Mouse (Mus musculus): ENCODE data around the gene Apold1.

Gene Apold1

DNA sequence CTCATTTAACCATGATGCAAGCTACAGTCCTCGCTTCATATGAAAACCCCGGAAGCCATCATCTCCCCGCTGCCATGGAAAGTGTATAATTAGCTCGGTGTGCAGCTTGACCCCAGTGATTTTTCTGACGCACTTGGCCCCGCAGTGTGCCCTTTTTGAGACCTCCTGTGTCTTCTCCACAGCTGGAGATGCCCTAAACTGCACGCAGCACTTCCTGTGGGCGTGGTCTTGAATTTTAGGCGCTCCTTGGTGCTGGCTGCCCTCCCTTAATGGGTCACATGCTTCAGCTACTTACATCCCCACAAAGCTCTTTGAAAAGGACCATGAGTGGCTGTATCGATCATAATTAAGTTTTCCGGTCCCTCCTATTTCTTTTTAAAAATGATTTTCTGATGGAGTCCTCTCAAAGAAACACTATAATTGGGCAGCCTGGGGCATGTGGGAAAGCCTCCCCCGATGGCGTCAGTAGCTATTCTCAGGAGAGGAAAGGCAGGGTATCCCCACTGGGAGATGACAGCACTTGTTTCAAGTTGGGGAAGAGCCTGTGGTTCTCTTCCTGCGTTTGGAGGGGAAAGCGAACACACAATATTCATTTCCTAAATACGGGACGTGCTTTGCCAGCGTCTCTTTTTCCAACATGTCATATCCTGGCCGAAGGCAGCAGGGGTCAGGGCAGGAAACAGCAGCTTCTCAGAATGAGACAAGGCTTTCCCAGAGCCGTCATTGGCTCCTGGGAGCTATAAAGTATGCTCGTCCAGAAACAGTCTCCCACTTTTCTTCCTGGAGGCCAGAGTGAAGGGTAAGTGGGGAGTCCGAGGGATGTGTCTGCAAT, at the start of gene Apold1:
TSS of gene Apold1 (plus strand) at position 488 of the 832 bp plus-strand sequence.
- DNase-seq (ENCODE audit: low read depth, low spot score): peak; percentile 75

DNA sequence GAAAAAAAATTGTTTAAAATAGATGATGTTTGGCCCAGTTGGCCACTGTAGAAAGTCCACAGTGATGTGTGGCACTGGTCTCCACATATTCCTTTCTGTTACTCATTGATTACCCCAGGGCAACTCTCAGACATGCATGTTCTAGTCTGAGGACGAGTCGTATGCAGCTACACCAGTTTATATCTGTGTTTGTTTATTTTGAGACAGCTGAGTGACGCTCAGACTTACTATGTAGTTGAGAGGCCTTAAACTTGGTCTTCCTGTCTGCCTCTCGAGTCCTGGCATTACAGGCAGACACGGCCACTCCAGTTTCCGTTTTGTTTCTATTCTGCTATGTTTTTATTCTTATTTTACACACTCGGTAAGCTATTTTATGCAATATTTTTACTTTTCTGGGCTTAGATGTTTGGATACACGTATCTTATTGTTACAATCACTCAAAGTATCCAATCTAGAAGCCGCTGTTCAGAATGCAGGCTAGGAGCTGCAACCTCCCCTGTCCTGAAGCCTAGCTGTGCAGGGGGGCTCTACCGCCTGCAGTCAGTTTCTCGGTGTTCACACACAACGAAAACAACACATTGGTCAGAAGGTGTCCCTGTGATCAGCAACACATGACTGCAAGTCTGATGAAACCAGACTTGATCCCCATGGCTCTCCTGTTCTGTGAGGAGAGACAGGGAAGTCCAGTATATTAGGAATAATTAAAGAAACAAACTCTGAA, 48.9 kb upstream of the Apold1 start:
- no peaks in the 10 kb centered on the region; the same call in 1 of the 2 replicates for H3K36me3 ChIP-seq (ENCODE audit: control insufficient read depth, insufficient read depth, low read length, poor library complexity, severe bottlenecking)
- H3K27me3 ChIP-seq (ENCODE audit: control insufficient read depth, insufficient read depth, low read length, poor library complexity, severe bottlenecking): no peaks in the 10 kb centered on the region
- no peak for DNase-seq (ENCODE audit: low read depth, low spot score)

More for the DNA sequence above, at the start of gene Apold1:
- Histone ChIP-seq H3K36me3 (ENCODE audit: control insufficient read depth, insufficient read depth, low read length, poor library complexity, severe bottlenecking) (no peaks in the 10 kb centered on the region), H3K27me3 (ENCODE audit: control insufficient read depth, insufficient read depth, low read length, poor library complexity, severe bottlenecking) (no peaks in the 10 kb centered on the region)

DNA sequence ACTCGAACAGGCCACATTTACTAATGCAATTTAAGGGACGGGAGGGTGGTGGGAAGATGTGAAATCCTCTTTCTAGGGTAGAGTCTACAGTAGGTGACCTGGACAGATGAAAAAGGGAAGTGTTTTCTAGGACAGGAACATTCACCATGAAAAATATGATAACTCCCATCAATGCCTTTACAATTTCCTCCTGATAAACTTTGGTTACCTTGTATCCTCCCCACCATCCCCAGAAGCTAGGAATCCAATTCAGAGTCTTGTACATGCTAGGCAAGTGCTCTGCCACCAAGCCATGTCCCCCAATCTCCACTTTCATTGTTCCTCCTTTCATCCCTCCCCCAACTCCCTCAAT, 48.3 kb upstream of the Apold1 start:
- no peaks in the 10 kb centered on the region for H3K27me3 ChIP-seq (ENCODE audit: control insufficient read depth, insufficient read depth, low read length, poor library complexity, severe bottlenecking)
- H3K36me3 ChIP-seq (ENCODE audit: control insufficient read depth, insufficient read depth, low read length, poor library complexity, severe bottlenecking): no peaks in the 10 kb centered on the region; the same call in 1 of the 2 replicates
- DNase-seq (ENCODE audit: low read depth, low spot score): no peak

DNA sequence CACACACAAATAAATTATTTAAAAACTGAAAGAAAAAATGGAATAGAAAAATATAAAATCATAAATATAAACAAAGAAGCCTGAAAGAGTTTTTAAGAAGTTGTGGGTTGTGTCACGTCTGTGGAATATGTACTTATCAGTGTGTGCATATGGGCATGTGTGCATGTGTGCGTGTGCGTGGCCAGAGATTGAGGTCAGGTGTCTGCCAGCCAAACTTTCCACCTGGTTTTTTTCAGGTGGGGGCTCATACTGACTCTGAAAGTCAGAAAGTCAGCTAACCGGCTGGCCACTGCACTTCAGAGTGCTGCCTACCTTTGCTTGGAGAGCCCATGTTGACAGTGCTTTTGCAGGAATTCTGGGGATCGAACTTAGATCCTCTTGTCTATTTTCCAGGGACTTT, 47.2 kb upstream of the Apold1 start:
- Histone ChIP-seq H3K36me3 (ENCODE audit: control insufficient read depth, insufficient read depth, low read length, poor library complexity, severe bottlenecking) (no peaks in the 10 kb centered on the region; the same call in 1 of the 2 replicates), H3K27me3 (ENCODE audit: control insufficient read depth, insufficient read depth, low read length, poor library complexity, severe bottlenecking) (no peaks in the 10 kb centered on the region)
- no peak for DNase-seq (ENCODE audit: low read depth, low spot score)

GRCm38 (mm10) chr6:134939781-134940180, 41.7 kb upstream of the Apold1 start:
- Histone ChIP-seq H3K27me3 (ENCODE audit: control insufficient read depth, insufficient read depth, low read length, poor library complexity, severe bottlenecking) (no peaks in the 10 kb centered on the region), H3K36me3 (ENCODE audit: control insufficient read depth, insufficient read depth, low read length, poor library complexity, severe bottlenecking) (no peaks in the 10 kb centered on the region; the same call in 1 of the 2 replicates)
- DNase-seq (ENCODE audit: low read depth, low spot score): no peak

- no peak for DNase-seq (ENCODE audit: low read depth, low spot score)
- Histone ChIP-seq H3K27me3 (ENCODE audit: control insufficient read depth, insufficient read depth, low read length, poor library complexity, severe bottlenecking) (no peaks in the 10 kb centered on the region), H3K36me3 (ENCODE audit: control insufficient read depth, insufficient read depth, low read length, poor library complexity, severe bottlenecking) (no peaks in the 10 kb centered on the region; the same call in 1 of the 2 replicates)
Measured at GRCm38 (mm10) chr6:134943759-134944407, 37.6 kb upstream of the Apold1 start.

GRCm38 (mm10) chr6:134946054-134946453, 35.5 kb upstream of the Apold1 start:
- Histone ChIP-seq H3K36me3 (ENCODE audit: control insufficient read depth, insufficient read depth, low read length, poor library complexity, severe bottlenecking) (no peaks in the 10 kb centered on the region; the same call in 1 of the 2 replicates), H3K27me3 (ENCODE audit: control insufficient read depth, insufficient read depth, low read length, poor library complexity, severe bottlenecking) (no peaks in the 10 kb centered on the region)
- DNase-seq (ENCODE audit: low read depth, low spot score): no peak

- peak; percentile 32 for DNase-seq (ENCODE audit: low read depth, low spot score)
- Histone ChIP-seq H3K27me3 (ENCODE audit: control insufficient read depth, insufficient read depth, low read length, poor library complexity, severe bottlenecking) (no peaks in the 10 kb centered on the region), H3K36me3 (ENCODE audit: control insufficient read depth, insufficient read depth, low read length, poor library complexity, severe bottlenecking) (no peaks in the 10 kb centered on the region; the same call in 1 of the 2 replicates)
Measured at GRCm38 (mm10) chr6:134946858-134947257, 34.7 kb upstream of the Apold1 start.

- peak; percentile 86 for DNase-seq (ENCODE audit: low read depth, low spot score)
- Histone ChIP-seq H3K36me3 (ENCODE audit: control insufficient read depth, insufficient read depth, low read length, poor library complexity, severe bottlenecking) (no peaks in the 10 kb centered on the region; the same call in 1 of the 2 replicates), H3K27me3 (ENCODE audit: control insufficient read depth, insufficient read depth, low read length, poor library complexity, severe bottlenecking) (no peaks in the 10 kb centered on the region)
Measured at GRCm38 (mm10) chr6:134947311-134948087, 34.0 kb upstream of the Apold1 start.

- Histone ChIP-seq H3K27me3 (ENCODE audit: control insufficient read depth, insufficient read depth, low read length, poor library complexity, severe bottlenecking) (no peaks in the 10 kb centered on the region), H3K36me3 (ENCODE audit: control insufficient read depth, insufficient read depth, low read length, poor library complexity, severe bottlenecking) (no peaks in the 10 kb centered on the region; the same call in 1 of the 2 replicates)
- DNase-seq (ENCODE audit: low read depth, low spot score): no peak
Measured at GRCm38 (mm10) chr6:134948522-134949061, 32.9 kb upstream of the Apold1 start.

DNA sequence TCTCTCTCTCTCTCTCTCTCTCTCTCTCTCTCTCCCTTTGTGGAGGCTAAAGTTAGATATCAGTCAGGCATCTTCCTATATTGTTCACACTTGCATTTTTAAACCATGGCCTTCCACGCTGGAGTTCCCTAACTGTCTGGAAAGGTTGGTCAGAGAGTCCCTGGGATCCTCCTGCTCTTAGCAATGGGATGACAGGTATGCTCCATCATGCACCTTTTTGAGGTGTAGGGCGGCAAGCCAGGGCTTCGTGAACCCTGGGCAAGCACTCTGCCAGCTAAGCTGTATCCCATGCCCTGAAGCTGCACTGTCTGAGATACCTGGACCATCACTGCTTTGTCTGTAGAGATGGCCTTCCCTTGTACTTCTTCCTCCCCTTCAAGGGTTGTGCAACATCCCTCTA, 32.3 kb upstream of the Apold1 start:
- no peaks in the 10 kb centered on the region for H3K27me3 ChIP-seq (ENCODE audit: control insufficient read depth, insufficient read depth, low read length, poor library complexity, severe bottlenecking)
- H3K36me3 ChIP-seq (ENCODE audit: control insufficient read depth, insufficient read depth, low read length, poor library complexity, severe bottlenecking): no peaks in the 10 kb centered on the region; the same call in 1 of the 2 replicates
- DNase-seq (ENCODE audit: low read depth, low spot score): no peak

- H3K36me3 ChIP-seq (ENCODE audit: control insufficient read depth, insufficient read depth, low read length, poor library complexity, severe bottlenecking): no peaks in the 10 kb centered on the region
- DNase-seq (ENCODE audit: low read depth, low spot score): no peak
- no peaks in the 10 kb centered on the region for H3K27me3 ChIP-seq (ENCODE audit: control insufficient read depth, insufficient read depth, low read length, poor library complexity, severe bottlenecking)
Measured at GRCm38 (mm10) chr6:134951364-134951763, 30.2 kb upstream of the Apold1 start.

GRCm38 (mm10) chr6:134953976-134954375, 27.5 kb upstream of the Apold1 start:
- no peak for DNase-seq (ENCODE audit: low read depth, low spot score)
- H3K27me3 ChIP-seq (ENCODE audit: control insufficient read depth, insufficient read depth, low read length, poor library complexity, severe bottlenecking): no peaks in the 10 kb centered on the region
- H3K36me3 ChIP-seq (ENCODE audit: control insufficient read depth, insufficient read depth, low read length, poor library complexity, severe bottlenecking): no peaks in the 10 kb centered on the region

- Histone ChIP-seq H3K27me3 (ENCODE audit: control insufficient read depth, insufficient read depth, low read length, poor library complexity, severe bottlenecking) (no peaks in the 10 kb centered on the region), H3K36me3 (ENCODE audit: control insufficient read depth, insufficient read depth, low read length, poor library complexity, severe bottlenecking) (no peaks in the 10 kb centered on the region)
- peak; percentile 8 for DNase-seq (ENCODE audit: low read depth, low spot score)
Measured at GRCm38 (mm10) chr6:134956388-134956787, 25.1 kb upstream of the Apold1 start.

Data from splenic B cell, adult 2 months (primary cell).